Mouse (Mus musculus): Measurements from ENCODE around the gene Cypt3.

DNA sequence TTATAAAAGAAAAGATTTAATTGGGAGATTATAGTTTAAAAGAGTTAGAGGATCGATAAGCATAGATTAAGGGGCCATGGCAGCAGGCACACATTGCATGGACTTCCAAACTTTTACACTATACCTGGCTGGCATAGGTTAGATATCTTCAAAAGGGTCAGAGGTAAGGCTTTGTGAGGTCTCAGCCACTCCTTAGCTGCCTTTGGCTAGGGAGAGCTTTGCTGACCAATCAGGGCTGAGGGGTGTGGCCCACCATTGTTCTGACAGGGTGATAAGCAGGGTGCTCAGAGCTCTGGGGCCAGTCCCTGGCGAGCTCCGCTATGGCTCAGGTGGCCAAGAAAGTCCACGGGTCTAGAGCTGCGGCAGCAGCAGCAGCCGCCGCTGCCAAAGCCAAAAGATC, at the start of gene Cypt3:
- no peak for TF ChIP-seq POLR2A (IDR thresholded peaks at IDR 0.05; ENCODE audit: extremely low read depth, insufficient read depth, low read length)
- no peak for TF ChIP-seq CTCF (IDR thresholded peaks at IDR 0.05; ENCODE audit: low read depth, low read length)
